Mouse (Mus musculus): ENCODE results near the gene Rtp2. TPM values are rescaled to one million over a fixed set of nuclear protein-coding genes. Genes with fewer than 3 reads are reported as not detected.
A peak's percentile ranks its signal among the peaks of the same experiment; 100 is the strongest.

Gene Rtp2
- total RNA-seq, 2 experiments from 2014 or later = not detected

DNA sequence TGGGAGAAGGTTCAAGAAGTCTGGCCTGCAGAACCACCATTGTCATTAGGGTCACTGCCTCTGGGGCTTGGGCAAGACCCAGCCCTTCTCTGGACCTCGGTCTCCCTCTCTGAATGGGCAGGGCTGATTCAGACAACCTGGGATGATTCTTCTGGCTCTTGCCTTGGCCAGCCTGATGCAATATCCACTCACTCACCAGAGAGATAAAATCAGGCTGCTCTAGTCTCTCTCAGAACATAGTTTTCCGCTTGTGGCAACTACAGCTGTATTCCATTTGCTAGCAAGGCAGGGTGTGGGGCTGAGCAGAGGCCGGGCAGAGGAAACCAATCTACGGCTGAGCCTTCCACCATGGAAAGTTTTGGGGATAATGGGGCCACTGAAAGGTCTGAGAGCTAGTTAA lies 36.7 kb upstream of the Rtp2 start:
- intact Hi-C loops (cut with DNase I) = no loop called here

GRCm38 (mm10) chr16:23967301-23967700 lies 35.1 kb upstream of the Rtp2 start:
- Histone ChIP-seq H3K27ac (no peak overlapping the region), H3K4me3 (no peak overlapping the region)
- DNase-seq (ENCODE audit: extremely low spot score in 1 of 2, low spot score in 2 of 2) = no peak
- intact Hi-C loops (cut with DNase I) = no loop called here
- TF ChIP-seq CTCF (IDR thresholded peaks at IDR 0.05) = peak; percentile 47

More for the DNA sequence above, 36.7 kb upstream of the Rtp2 start:
- DNase-seq (ENCODE audit: extremely low spot score in 1 of 2, low spot score in 2 of 2) = no peak
- TF ChIP-seq CTCF (IDR thresholded peaks at IDR 0.05) = no peak
- Histone ChIP-seq H3K4me3 (no peak overlapping the region), H3K27ac (no peak overlapping the region)

GRCm38 (mm10) chr16:23966066-23966465 lies 33.9 kb upstream of the Rtp2 start:
- intact Hi-C loops (cut with DNase I) = no loop called here
- no peak for TF ChIP-seq CTCF (IDR thresholded peaks at IDR 0.05)
- H3K4me3 ChIP-seq = no peak overlapping the region
- DNase-seq (ENCODE audit: extremely low spot score in 1 of 2, low spot score in 2 of 2) = peak in 1 of 2 experiments; percentile 12
- no peak overlapping the region for H3K27ac ChIP-seq

- no peak for TF ChIP-seq CTCF (IDR thresholded peaks at IDR 0.05)
- peak in 1 of 2 experiments; percentile 8 for DNase-seq (ENCODE audit: extremely low spot score in 1 of 2, low spot score in 2 of 2)
- intact Hi-C loops (cut with DNase I) = no loop called here
- Histone ChIP-seq H3K27ac (no peak overlapping the region), H3K4me3 (no peak overlapping the region)
Observed at GRCm38 (mm10) chr16:23964706-23965367, 32.6 kb upstream of the Rtp2 start.

GRCm38 (mm10) chr16:23963896-23964668 lies 31.9 kb upstream of the Rtp2 start:
- no peak overlapping the region for H3K27ac ChIP-seq
- intact Hi-C loops (cut with DNase I) = no loop called here
- no peak overlapping the region for H3K4me3 ChIP-seq
- no peak for TF ChIP-seq CTCF (IDR thresholded peaks at IDR 0.05)
- peak in 1 of 2 experiments; percentile 10 for DNase-seq (ENCODE audit: extremely low spot score in 1 of 2, low spot score in 2 of 2)

GRCm38 (mm10) chr16:23962401-23962800 lies 30.2 kb upstream of the Rtp2 start:
- intact Hi-C loops (cut with DNase I) = no loop called here
- DNase-seq (ENCODE audit: extremely low spot score in 1 of 2, low spot score in 2 of 2) = no peak
- TF ChIP-seq CTCF (IDR thresholded peaks at IDR 0.05) = peak; percentile 52

DNA sequence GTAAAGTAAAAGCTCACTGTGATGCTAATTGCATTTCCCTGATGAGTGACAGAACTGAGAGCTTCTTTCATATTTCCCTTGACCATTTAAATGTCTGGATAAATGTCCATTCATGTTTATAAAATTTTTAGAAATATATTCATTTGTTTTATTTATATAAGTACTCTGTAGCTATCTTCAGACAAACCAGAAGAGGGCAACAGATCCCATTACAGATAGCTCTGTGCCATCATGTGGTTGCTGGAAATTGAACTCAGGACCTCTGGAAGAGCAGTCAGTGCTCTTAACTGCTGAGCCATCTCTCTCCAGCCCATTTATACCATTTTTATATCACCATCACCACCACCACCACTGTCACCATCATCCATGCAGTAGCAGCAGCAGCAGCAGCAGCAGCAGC lies 26.7 kb upstream of the Rtp2 start:
- intact Hi-C loops (cut with DNase I) = no loop called here
- Histone ChIP-seq H3K4me3 (no peak overlapping the region), H3K27ac (no peak overlapping the region)
- TF ChIP-seq CTCF (IDR thresholded peaks at IDR 0.05) = no peak; the same call in 1 of the 2 replicates
- DNase-seq (ENCODE audit: extremely low spot score in 1 of 2, low spot score in 2 of 2) = no peak

More at GRCm38 (mm10) chr16:23962401-23962800, 30.2 kb upstream of the Rtp2 start:
- H3K4me3 ChIP-seq = no peak overlapping the region
- H3K27ac ChIP-seq = no peak overlapping the region

- intact Hi-C loops (cut with DNase I) = loop anchor here (1.0 to 5.0 kb wide), 5 partner anchors 56 to 867 kb away; no protein-coding TSS in a partner anchor
- DNase-seq (ENCODE audit: extremely low spot score in 1 of 2, low spot score in 2 of 2) = no peak
- no peak for TF ChIP-seq CTCF (IDR thresholded peaks at IDR 0.05)
- no peak overlapping the region for H3K27ac ChIP-seq
- H3K4me3 ChIP-seq = no peak overlapping the region
Observed at GRCm38 (mm10) chr16:23953959-23954260, 21.7 kb upstream of the Rtp2 start.

- Histone ChIP-seq H3K27ac (peak overlapping the region; percentile 57), H3K4me3 (no peak overlapping the region)
- DNase-seq (ENCODE audit: extremely low spot score in 1 of 2, low spot score in 2 of 2) = peak in 1 of 2 experiments; percentile 56
- intact Hi-C loops (cut with DNase I) = loop anchor here (1.0 to 5.0 kb wide), 5 partner anchors 55 to 866 kb away; no protein-coding TSS in a partner anchor
- peak; percentile 74 for TF ChIP-seq CTCF (IDR thresholded peaks at IDR 0.05)
Observed at GRCm38 (mm10) chr16:23953189-23953958, 21.2 kb upstream of the Rtp2 start.

GRCm38 (mm10) chr16:23952101-23952727 lies 20.0 kb upstream of the Rtp2 start:
- no peak for TF ChIP-seq CTCF (IDR thresholded peaks at IDR 0.05)
- Histone ChIP-seq H3K4me3 (no peak overlapping the region), H3K27ac (no peak overlapping the region)
- intact Hi-C loops (cut with DNase I) = loop anchor here (2.0 to 5.0 kb wide), 3 partner anchors 401 to 865 kb away; no protein-coding TSS in a partner anchor
- DNase-seq (ENCODE audit: extremely low spot score in 1 of 2, low spot score in 2 of 2) = no peak

DNA sequence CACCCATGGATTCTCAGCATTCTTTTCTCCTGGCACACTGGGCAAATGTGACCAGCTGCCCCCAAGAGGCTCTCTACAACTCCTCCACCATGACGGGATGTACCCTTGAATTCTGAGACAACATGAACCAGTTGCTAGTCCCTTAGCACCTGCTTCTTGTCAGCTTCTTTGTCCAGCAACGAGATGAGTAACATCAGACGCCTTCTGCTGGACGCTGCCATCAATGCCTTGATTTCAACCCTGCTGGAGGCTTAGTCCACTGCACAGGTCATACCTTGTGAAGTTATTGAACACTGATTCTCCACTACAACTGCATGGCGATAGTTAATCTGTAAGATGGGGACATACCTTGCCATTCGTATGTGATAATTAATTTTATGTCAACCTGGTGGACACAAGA lies 15.5 kb upstream of the Rtp2 start:
- intact Hi-C loops (cut with DNase I) = no loop called here
- Histone ChIP-seq H3K27ac (no peak overlapping the region), H3K4me3 (no peak overlapping the region)
- TF ChIP-seq CTCF (IDR thresholded peaks at IDR 0.05) = peak; percentile 11
- DNase-seq (ENCODE audit: extremely low spot score in 1 of 2, low spot score in 2 of 2) = no peak

Data from left cerebral cortex, adult 2 months (tissue).